Mouse (Mus musculus) layer of hippocampus, adult 18-20 months (tissue): ENCODE data around the gene Fndc3b. TPM values are rescaled to one million over a fixed set of nuclear protein-coding genes. Genes with fewer than 3 reads are reported as not detected.

Experiments
- DNase-seq, 2 experiments: peaks; one replicate each; pipeline ENCODE4 v3.0.0; 2022; ENCODE audit warnings: low spot score in 2 of 2
- total RNA-seq, 2 experiments: library from RNA; stranded (reverse); gene quantifications; 2 replicates each; pipeline ENCODE4 v1.2.3; 2021

The Fndc3b gene
- total RNA-seq, 2 experiments from 2014 or later: 20.5 to 21.2 TPM

DNA sequence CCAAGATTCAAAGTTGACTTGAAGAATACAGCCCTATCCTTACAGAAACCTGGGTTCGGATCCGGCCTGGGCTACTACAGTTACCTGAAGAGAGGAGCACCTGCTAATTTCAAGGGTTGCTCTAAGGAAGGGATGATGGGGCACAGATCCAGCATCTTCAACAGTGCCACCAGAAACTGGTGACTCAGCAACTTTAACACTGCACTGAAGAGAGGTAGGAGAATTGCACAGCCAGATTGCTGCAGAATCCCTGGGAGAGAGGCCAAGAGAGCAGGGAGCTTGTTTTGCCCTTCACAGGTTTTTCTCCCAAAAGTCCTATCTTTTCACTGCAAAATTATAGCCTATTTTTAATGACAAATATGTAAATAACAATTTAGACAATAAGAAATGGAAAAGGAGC, 149.2 kb downstream of the Fndc3b start:
- peak in 1 of 2 experiments; percentile 56 for DNase-seq

DNA sequence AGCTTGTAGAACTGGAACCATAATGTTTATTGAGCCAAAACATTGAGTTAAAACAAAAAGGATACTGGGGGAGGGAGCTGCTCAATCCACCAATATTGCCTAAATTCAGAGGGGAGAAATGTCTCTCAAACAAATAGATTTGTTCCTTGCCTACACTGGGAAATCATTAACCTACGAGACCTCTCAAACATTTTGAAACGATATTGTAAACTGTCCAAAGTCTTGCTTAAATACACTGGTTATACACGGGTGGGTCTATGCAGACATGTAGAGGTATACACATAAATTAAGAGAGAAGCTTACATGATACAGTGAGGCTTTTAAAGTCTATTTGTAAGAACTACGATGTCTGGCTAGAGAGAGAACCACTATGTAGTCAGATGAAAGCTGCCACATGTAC, 151.8 kb downstream of the Fndc3b start:
- no peak for DNase-seq

DNA sequence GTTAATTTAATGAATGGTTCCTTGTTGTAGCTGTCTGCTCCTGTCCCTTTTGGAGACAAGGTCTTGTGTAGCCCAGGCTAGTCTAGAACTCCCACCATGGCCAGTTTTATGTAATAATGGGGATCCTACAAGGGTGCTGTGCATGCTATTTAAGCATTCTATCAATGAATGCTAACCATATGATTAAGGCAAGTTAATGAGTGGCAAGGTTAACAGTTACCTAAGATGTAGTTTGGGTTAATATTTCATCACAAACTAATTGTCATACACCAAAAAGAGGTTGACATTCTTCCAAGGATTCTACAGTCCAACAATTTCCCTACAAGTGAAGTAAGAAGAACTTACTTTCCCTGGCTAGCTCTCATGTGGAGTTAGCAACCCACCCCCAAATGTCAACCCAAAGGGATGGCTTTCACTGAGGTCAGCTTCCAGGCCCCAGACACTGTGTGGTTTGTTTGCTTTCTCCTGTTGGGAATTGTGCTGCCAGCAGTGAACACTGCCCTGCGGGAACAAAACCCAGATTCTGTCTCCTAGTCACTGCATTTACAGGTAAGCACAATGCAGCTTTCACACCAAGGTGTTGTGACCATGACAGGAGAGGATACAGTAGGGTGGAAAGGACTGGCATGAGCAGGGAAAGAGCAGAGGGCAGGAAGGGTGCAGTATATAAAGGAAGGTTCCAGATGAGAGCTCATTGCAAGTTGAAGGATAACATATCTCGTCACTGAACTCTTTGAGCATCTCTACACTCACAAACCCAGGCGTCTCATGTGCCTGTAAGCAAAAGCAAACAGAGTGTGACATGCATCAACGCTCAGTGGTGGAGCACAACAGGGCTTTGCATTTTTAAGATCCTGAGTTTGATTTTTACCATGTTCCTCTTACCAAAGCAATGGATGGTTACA, 153.8 kb downstream of the Fndc3b start:
- DNase-seq: no peak

DNA sequence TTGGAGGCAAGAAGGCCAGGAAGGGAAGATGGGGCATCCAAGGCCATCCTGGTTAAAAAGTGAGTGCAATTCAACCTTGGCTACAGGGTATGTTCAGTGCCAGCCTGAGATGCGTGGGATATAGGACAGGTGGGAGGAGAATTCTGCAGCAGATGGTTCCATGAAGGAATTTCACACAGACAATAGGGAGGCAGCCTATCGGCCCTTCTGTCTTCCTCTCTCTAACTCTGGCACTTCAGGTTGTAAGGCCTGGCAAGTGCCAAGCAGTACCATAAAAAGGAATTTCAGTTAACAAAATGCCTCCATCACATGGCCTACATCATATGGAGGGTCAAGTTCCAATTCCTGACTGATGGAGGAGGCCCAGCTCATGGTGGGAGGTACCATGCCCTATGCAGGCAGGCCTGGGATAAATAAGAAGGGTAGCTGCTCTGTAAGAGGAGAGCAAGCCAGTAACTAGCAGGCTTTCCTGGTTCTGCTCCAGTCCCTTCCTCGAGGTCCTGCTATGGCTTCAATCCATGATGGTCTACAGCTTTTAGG, 155.6 kb downstream of the Fndc3b start:
- DNase-seq: peak; percentile 28 to 62

DNA sequence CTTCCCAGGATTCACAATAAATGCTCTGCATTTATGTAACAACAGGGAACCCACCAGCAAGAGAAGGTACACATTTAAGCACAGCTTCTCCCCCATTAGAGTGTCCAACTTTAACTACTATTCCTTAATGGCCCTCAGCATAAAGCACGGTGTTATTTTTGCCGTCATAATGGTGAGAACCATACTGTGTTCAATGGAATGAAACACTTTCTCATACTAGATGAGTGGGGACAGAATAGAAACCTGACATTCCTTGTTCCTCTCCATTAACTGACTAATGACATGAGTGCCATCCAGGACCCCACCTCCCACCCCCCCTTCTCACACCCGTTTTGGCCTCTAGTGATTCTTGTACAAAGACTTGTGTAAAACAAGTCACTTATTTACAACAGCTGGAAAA, 156.8 kb downstream of the Fndc3b start:
- no peak for DNase-seq

DNA sequence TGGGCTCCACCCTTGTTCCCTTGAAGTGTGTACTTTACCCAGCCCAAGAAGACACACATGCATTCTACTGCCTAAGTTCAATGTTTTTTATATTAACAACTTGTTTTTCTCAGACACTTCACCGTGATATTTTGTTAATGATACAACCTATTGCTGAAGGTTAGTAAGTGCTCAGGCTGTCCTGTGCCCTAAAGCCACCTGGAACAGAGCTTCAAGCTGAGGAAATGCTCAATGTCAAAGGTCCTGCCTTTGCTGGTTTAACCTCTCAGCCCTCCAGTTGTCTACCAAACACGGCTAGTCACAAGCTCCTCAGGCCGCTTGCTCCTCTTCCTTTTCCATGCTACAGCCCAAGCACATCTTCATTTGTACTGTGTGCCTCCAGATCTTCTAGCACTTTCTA, 157.3 kb downstream of the Fndc3b start:
- DNase-seq: no peak

DNA sequence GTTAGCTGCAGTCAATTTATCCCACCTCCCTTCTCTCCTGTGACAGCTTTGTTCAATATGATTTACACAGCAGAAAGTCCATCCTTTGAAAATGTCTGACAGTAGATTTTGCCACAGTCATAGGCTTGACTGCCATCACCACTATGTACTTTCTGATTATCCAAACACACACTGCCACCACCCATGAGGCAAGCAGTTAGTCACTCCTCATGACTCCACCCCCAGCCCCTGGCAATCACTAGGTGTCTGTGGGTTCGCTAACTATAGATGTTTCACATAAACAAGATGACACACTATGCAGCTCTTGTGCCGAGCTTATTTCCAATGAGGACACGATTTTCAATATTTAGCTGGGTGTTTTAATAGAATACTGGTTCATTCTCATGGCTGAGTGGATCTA, 160.1 kb downstream of the Fndc3b start:
- peak in 1 of 2 experiments; percentile 26 for DNase-seq

DNA sequence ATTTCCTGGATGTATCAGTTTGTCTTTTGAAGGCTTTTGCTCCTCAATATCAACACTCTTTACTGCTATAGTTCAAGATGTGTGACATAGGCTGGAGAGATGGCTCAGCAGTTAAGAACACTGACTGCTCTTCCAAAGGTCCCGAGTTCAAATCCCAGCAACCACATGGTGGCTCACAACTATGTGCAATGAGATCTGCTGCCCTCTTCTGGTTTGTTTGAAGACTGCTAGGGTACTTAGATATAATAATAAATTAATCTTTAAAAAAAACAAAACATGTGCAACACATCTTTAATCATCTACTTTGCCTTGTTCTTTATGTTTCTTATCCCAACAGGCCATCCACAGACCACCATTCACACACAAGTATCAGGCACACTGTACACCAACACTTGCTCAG, 160.7 kb downstream of the Fndc3b start:
- DNase-seq: no peak

DNA sequence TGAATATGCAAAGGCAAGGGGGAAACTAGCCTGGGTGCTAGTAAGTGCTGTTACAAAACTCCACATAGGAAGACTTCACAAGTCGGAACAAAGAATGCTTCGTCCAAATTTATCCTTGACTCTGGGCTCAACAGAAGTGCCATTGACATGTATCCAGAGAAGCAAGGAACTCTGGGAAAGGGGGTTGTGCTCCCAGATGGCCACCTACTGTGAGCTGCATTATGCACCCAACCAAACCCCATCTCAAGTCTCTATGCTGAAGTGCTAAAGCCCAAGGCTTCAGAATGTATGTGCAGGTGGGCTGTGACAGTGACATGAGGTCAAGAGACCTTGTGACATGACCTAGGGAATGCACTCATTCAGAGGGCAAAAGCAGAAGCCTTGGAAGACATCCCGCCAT, 165.5 kb downstream of the Fndc3b start:
- no peak for DNase-seq

DNA sequence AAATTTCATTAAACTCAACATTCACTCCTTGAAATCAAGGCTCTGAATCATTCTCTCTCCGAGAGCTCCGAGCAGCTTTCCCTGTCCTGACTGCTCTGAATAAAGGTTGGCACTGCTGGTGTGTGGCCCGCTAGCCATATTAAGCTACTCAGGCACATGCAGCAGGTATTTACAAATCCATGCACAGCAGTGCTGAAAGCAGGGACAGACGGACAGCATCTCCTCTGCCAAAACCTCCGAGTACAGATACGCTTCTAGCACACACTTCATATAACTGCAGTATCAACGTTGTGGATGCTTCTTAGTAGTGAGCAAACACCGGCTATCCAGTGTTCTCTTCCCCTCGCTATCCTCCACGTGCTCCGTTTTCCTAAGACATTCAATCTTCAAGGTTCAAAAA, 167.0 kb downstream of the Fndc3b start:
- no peak for DNase-seq

DNA sequence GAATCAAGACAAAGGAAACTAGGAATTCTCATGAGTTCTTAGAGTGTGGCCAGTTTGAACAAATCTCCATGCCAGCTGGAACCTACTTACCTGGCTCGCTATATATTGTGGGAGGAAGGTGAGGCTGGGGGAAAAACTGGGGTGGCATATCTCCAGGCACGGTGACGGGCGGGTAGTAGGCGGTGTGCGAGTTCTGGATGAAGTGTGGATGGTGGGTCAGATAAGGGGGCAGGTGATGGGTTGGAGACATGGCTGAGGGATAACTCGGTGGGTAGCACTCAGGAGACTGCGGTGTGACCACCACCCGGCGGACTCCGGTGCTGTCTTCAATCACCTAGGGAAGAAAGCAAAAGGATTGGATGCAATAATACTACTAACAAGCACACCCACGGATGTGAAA, 169.3 kb downstream of the Fndc3b start:
- no peak for DNase-seq

DNA sequence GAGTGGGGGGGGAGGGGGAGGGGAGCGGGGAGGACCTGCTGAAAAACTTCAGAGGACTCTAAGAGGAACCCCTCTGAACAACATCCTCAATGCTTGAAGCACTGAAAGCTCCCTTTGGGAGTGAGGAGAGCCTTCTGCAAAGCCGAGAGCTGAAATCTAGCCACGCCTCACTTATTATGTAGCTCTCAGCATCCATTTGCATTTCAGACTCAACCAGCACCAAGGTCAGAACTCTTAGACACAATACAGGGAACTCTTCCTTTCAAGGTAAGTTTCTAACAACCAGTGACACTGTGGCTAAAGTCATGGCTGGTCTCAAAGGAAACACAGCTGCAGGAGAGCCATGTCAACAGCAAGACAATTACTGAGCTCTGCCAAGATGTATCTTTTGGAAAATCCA, 169.9 kb downstream of the Fndc3b start:
- no peak for DNase-seq

DNA sequence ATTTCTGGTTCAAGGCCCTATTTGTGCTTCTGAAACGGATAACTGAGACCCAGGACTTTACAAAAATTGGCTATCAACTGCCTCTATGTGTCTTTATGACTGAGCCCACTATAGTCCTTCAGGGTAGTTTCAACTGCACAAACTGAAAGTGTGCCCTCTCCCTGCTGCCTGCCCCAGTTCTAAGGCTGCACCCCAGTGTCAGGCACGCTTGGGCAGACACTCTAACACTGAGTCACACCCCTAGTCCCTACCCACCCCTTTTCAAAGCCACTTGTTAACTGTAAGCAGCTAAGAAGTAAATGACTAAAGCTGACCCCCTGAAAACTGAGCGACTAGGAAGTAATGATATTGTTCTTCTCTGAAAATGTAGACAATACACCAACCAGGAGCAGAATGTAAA, 176.9 kb downstream of the Fndc3b start:
- DNase-seq: no peak

DNA sequence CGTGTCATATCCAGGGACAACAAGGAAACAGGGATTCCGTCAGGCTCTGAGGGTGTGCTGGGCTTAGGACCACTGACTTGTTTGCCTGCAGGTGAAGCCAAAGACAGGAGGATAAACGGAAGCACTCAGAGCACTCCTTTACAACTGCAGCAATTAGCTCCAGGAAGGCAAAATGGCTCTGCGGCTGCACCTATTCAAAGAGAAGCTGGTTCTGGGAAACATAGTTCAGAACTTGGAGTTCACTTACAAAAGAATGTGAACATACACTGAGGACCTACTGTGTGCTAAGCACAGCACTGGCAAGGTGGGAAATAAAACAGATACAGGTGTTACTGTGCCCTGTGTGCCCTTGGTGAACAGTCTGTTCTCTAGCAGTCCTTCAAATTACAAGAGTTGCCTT, 177.4 kb downstream of the Fndc3b start:
- DNase-seq: no peak

DNA sequence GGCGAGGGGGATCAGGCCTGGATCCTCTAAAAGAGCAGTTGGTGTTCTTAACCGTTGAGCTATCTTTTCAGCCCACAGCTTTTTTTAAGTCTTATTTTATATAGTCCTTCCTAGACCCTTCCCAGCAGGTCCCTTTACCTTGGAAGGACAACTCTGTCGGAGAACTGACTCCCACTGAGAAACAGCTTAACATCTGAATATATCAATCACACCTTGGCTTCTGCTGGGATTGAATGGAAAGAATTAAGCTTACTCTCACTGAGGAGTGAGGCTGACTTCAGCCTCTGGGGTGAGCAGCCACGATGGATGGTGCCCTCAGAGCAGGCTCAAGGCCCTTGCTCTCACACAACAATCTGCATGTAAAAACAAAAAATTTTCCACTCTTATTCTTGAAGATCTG, 179.1 kb downstream of the Fndc3b start:
- no peak for DNase-seq

DNA sequence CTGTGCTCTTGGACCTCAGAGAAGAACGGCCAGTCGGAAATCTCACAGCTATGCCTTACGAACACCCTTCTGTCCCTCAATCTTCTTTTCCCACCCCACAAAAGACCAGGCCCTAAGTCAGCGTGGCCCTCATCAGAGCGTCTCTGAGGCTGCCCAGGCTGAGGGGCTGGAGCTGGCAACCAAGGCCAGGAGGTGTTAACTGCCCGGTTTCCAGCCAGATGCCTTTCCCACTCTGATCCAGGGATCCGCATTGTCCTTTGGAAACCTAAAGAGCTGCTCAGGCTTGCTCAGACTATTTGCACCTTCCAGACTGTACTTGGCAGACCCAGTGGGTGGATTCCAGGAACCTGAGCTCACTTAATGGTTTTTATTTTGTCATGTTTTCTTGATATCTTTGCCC, 180.7 kb downstream of the Fndc3b start:
- no peak for DNase-seq

DNA sequence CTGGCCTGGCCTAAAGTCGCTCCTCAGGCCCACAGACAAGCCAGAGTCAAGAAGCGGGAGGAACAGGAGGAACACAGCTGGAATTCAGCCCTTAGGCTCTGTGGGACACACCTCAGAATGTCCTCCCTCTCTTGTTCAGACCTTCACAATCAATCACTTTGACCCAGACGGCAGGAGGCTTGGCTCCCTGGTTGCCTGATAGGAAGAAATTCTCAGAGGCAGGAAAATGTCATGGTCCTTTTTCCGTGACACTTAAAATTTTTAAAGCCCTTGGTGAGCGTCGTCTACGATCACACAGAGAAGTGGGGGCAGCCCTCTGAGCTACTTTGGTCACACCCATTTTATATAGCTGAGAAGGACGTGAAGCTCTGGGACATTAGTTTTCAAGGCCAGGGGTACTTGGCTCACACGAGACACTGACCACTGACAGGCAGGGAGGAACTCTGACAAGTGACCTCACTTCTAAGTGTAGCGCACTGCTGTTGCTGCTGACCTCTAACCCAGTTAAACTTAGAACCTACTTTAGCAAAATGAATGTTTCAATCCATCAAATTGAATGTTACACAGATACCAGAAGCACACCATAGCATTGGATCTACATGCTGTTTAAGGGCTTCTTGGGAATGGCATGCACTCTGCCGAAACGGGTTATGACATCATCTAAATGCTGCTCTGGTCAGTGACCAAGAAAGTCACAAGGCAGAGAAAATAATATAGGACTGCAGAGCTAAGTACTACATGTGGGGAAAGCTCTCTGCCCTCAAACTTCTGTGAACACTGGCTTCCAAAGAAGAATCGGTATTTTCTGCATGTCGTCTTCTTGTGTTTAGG, 181.7 kb downstream of the Fndc3b start:
- DNase-seq: no peak

DNA sequence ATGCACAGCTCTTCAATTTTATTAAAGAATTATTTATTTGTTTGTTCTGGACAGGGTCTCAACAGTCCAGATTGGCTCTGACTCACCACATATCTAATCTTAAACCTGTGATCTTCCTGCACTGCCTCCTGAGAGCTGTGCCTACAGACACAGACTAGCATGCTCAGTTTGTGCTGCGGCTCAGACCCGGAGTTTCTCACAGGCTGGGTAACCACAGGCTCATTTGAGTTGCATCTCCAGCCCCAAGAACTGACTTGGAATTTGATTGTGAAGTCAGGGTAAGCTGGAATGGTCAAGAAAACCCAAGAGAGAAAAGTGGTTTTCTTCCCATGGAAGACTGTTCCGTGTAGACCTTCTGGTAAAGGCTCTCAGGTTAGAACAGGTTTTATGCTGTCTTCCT, 184.1 kb downstream of the Fndc3b start:
- no peak for DNase-seq

DNA sequence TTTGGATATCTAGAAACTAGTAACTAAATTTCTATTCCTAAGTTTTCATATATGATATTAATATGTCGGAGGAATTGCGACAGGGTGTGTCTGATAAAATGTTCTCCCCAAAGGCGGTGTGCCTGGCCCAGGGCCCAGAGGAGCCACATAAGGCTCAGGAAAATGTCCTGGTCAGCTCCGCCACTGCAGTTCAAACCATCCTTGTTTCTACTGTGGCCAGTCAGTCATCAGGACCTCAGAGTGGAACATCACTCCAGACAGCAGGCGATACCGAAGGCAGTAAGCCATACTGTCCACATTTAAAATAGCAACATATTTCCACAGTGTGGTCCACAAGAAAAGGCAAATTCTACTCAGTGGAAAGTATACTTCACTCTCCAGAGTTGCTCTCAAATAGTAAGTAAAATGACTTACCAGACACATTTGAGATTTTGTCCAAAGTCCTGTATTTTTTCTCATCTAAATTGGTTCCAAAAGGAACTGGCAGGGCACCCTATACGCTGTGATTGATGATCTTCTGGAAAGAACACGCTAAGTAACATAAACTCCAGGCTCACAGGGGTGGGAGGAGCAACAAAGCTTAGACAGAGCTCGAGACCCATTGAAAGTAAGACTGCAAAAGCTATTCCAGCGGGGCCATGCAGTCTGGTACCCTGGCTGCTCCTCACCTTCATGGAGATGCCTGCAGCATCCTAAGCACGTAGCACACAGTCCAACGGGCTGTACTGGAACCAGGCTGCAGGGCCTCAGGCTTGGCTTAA, 187.8 kb downstream of the Fndc3b start:
- DNase-seq: no peak

DNA sequence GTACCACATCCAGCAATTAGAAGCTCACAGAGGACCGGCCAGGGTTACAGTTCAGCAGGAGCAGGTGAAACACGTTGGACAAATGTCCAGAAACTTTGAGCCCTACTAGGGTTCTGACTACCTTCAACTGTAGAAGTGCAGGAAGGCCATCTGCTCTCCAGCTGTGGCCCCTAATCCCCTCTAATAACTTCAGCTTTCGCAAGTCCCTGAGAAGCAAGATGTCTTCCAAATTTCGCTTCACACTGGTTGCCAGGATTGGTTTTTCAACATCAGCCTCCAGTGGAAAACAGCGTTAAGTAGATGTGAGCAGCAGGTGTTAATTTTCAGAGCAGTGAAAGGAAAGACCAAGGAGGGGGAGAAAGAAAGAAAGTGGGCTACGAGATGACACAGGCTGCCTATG, 190.7 kb downstream of the Fndc3b start:
- no peak for DNase-seq

DNA sequence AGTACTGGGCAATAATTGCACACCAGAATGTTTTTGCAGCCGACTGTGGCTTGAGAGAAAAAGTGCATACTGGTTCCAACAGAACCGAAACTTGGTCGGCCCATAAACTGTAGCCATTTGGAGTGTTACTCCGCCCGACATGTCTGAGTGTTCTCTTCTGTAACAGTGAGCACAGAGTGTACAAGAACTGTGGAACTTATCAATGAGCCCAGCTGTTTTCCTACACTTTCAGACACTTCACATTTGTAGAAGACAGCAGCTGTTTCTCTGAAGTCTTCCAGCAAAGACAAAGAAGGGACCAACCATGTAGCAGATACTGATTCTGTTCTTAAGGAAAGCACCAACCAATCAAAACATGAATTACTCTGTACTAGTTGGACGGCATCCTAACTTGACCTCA, 191.6 kb downstream of the Fndc3b start:
- no peak for DNase-seq
